Mouse (Mus musculus): ENCODE results near the gene Nfyc.

The Nfyc gene

DNA sequence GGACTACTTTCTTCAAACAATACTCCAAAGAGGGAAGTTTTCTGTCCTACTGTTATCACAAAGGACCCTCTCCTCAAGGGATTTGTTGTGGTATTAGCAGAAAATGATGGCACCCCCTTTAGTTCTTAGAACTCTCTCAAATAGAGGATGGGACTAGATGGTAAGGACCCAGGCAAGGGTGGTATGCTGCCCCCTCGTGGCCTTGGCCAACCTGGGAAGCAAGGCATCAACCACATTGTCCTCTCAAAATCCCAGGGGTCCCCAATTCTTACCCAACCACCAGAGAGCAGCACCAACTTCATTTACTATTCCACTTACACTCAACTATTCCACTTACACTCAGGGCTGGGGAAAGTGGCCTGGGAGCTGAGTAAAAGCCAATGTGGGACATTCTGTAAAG is 76.1 kb downstream of the Nfyc start:
- DNase-seq (ENCODE audit: low spot score in 2 of 2) = peak; percentile 63 to 78

DNA sequence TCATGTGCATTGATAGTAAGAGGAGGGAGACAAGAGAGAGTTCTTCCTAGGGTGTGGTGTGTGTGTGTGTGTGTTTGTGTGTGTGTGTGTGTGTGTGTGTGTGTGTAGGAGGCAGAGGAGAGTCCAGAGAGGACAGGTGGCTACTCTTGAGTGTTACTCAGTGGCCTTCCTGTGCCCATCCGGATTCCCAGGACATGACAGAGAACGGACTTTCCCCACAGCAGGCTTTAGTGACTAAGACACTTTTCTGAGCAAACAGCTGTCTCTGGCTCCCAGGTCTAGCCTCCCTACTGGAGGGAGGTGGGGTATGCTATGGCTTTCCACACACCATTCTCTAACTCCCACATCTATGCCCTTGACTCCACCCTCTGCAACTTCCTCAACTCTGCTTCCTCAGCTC is 81.8 kb downstream of the Nfyc start:
- DNase-seq (ENCODE audit: low spot score in 2 of 2) = no peak

DNA sequence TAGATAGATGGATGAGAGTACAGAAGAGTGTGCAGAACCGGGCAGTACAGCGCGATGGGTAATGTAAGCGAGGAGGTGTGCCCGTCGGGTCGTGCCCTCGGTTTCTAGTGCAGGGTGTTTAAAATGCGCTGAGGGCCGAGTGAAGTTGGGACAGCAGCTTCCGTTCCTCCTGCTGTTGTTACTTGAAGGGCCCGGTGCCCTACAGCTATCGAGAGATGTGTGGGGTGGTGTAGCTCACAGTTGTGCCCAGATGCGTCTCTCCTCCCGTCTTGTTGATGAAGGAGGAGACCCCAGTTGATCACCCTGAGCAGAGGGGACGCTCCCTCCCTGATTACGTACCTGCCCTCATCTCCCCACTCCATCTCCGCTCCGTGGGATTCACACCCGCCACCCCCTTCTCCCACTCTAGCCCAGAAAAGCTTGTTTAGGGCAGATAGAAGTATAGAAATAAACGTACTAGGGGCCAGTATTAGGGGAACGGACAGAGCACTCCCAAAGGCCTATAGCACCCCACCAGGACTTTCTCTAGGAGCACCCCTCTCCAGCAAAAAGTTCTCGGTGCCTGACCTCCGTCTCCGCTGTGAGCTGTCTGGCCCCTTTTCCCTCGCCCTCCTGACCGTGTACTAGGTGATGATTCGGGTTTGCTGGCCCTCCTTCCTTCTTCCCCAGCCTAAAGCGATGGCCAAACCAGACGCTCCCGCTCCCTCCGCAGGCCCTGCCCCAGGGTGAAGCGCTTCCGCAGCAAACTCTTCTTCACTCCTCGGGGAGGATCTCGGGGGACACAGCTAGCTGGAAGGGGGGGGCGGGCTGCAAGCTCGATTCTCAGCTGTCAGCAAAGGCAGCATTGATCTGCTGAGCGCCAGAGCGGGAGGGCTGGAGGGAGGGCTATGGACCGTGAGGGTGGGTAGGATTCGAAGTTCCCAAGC is 83.2 kb downstream of the Nfyc start, which contains the start of gene Kcnq4:
TSS of gene Kcnq4 (minus strand) at position 672 of the 926 bp plus-strand sequence.
- DNase-seq (ENCODE audit: low spot score in 2 of 2) = no peak

DNA sequence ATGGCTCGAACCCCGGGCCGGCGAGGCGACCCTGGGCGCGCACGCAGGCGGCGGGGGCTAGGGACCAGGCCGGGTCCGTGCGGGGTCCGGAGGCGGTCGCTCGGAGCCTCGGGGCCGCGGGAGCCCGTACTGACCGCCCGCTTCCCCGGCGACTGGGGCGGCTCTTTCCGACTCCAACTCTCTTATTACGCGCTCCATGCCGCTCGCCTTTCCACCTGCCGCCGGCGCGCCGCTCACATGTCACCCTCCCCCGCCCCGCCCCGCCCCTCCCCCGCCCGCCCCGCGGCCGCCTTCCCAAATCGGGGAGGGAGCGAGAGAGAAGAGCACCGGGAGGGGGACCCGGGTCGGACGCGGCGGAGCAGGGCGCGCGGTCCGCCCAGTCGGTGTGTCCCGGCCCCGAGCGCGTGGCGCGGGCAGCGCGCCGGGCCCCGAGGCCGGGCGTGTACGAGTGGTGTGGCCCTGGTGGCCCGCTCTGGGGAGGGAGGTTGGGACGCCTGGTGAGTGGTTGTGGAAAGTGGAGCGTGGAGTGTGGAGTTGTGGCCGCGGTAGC is 84.1 kb downstream of the Nfyc start:
- no peak for DNase-seq (ENCODE audit: low spot score in 2 of 2)

DNA sequence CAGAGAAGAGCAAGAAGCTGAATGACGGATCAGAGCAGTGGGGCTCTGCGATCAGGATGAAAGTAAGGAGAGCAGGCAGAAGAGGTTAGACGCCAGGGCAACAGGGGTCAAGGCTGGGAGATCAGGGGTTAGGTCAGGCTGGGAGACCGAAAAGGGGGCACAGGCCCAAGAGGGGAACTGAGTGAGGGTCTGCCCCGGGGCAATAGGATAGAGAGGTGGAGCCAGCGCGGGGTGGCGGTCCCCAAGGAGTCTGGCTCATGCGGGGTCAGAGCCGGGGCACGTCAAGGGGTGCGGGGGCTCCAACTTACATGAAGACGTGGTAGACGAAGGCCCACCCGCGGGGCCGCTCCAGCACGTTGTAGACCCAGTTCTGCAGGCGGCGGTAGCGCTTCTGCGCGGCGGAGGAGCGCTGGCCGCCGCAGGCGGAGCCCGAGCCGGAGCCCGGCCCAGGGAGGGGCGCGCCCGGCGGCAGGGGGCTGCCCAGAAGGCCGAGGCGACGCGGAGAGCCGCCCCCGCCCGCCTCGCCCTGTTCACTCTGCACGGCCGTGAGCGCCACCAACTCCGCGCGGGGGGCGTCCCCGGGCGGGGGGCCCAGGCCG is 84.7 kb downstream of the Nfyc start:
- no peak for DNase-seq (ENCODE audit: low spot score in 2 of 2)

DNA sequence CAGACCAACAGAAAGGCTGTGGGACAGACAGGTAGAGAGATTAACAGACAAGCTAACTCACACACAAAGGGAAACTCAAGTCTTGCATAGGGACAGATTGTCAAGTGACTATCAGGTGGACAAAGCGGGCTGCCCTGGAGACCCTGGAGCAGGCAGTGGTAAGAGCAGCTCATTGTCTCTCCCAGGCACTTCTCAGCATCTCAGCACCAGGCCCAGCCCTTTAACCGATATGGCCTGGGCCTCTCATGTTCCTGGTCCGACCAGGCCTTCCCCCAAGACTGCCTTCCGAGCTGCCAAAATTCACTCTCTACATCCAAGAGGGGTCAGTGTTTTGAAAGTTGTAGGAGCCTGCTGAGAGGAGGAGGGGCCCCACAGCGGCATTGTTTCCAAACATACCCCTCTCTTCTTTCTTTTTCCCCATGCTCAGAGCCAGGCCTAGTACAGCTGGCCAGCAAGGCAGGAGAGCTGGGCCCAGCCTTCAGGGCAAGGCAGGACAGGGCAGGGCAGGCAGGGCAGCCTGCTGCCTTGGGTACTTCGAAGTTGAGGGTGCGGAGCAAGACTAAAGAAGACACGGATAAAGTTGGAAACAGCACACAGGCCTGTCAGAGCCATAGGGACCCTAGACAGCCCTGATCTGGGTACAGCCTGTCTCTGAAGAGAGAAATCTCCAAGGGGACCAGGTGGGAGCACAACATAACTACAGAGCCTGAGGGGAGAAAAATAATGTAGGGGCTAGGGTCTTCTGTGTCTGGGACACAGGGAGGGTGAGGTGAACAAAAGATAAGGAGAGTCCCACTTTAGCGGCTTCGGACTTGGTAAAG is 85.4 kb downstream of the Nfyc start:
- no peak for DNase-seq (ENCODE audit: low spot score in 2 of 2)

DNA sequence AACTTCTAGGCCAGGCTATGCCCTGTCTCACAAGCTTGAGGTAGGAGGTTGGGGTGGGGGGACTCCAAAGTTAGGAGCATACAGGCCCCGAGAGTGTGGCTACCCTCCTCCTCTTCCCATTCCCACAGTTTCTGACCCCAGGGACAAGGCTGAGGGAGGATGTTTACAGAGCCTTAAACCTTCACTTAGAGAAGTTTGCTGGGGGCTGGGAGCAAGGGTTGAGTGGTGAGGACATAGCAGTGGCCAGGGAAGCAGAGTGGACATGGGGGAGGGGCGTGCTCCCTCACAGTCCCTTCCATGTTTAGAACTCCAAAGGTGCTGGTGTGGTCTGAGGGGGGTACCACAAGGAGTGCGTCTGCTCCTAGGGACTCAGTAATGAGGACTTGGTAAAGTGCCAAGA is 87.7 kb downstream of the Nfyc start:
- DNase-seq (ENCODE audit: low spot score in 2 of 2) = no peak

DNA sequence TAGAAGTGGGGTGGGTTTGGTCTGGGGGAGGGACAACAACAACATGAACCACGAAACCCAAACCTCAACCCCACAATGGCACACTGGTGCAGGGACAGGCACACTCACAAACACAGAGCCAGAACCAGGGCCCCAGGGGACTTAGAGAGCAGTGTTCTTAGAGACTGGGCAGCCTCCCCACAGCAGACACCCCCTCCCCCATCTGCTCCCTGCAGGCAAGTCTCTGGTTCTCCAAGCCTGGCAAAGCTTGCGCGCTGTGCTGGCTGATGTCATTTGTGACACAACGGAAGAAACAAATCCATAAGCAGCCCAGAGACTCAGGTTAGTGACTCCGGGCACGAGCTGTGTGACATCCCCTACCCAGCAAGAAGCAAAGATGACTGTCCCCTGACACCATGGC is 90.1 kb downstream of the Nfyc start:
- no peak for DNase-seq (ENCODE audit: low spot score in 2 of 2)

DNA sequence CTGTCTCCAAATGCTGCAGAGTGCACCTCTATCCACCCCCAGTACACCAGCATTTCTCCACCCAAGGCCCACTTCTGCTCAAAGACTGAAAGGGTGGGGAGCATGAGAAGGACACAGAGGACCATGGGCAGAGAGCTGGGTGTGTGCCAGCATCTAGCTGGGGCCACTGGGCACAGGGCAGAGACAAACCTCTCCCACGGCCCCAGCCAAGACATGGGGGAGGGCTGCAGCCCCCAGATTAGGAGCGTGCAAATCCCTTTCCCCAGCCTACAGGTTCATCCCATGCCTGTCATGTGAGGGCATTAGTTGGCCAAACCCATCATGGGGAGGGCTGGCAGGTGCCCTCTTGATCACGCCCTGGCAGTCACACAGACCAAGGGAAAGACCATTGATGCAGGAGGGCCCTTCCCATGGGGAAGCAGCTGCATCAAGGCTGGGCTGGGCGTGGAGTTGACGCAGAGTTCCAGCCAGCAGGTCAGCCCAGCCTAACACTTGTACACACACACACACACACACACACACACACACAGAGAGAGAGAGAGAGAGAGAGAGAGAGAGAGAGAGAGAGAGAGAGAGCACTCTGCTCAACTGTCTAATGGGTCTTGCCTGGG is 97.3 kb downstream of the Nfyc start:
- DNase-seq (ENCODE audit: low spot score in 2 of 2) = no peak

DNA sequence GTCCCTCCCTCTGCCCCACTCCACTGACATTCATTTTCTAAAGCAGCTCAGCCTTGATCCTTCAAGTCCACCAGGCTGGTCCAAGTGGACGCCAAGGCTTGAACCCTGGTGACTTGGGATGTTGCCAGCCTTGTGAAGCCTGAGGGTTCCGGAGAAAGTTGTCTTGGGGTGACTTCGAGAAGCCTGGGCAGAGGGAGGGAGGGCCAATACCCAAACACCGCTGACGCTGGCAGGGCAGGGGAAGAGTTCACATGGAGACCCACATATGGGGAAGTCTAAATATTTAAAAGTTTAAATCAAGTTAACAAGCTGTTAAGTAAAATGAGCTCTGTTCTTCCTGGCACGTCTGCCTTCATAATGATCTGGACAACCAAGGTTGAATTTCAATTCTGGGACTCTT is 98.6 kb downstream of the Nfyc start:
- DNase-seq (ENCODE audit: low spot score in 2 of 2) = no peak

DNA sequence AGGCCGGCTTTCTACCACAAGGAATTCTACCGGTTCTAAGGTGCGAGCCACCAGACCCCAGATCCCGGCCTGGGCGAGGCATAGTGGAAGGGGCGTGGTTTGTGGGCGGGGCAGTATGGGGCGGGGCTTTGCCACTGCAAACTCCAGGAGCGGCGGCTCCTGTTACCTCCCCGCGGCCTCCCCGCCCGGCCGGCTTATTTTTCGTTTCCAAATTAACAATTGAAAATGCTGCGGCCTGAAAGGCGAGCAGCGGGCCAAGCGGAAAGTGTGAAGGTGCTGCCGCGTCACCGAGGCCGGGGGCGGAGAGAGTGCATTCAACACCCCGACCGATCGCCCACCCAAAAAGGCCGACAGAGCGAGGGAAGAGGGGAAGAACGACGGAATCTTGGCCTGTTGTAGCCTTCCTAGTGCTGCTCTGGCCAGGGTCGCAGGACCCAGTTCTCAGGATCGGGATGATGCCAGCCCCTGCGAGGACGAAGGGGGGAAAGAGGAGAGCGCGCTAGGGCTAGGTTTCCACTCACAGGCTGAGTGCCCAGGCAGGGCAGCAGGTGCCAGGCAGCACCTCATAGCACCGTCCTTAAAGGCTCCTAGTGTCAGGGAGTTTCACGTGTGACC is 100.2 kb downstream of the Nfyc start:
- DNase-seq (ENCODE audit: low spot score in 2 of 2) = peak; percentile 41 to 78

DNA sequence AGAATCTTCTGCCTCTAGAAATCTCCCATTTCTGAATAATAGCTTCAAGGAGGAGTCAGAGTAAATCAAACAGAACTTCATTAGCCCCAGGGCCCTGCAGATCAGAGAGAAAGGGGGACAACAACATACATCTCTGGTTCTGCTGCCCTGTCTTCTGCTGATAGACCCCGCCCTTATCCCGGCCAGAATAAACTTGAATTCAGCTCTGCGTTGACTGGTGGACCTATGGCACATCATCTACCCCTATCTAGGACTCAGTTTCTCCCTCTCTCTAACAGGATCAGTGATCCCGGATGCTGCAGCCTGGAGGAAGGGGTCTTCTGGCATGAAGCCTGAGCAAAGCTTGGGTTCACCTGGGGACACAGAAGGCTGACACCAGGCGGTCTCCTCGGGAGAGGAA is 100.8 kb downstream of the Nfyc start:
- DNase-seq (ENCODE audit: low spot score in 2 of 2) = no peak

DNA sequence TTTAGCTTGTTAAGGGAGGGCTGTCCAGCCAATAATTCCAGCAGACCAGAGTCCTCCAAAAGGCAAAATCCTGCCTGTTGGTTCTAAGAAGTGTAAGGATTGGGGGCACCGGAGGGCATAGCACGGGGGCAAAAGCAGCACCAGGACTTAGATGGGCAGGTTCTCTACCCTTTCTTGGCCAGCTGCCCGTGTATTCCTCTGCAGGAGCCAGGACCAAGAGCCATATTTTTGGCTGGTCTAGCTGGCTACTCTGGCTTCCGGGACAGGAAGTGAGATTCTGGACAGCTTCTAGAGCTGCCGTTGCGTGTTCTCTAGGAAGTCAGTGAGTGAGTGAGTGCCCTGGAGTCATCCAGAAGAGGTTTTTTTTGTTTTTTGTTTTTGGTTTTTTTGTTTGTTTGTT is 101.2 kb downstream of the Nfyc start:
- DNase-seq (ENCODE audit: low spot score in 2 of 2) = no peak

DNA sequence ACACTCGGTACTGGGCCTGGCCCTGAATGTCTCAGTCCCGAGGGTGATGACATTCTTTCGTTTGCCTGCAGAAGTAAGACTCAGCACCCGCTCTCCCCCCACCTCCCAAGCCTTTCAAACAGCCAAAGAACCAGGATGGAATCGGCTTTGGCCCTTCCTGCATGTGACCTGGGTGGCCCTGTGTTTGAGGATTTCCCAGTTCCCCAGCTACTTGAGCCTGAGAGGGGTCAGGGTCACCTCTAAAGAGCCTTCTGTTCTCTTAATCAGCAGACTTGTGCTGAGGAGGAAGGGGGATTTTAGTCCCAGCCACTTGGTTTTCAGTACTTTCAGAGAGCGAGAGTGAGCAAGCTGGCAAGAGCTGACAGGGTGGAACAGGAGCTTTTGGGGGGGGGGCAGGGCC is 101.9 kb downstream of the Nfyc start:
- DNase-seq (ENCODE audit: low spot score in 2 of 2) = no peak

DNA sequence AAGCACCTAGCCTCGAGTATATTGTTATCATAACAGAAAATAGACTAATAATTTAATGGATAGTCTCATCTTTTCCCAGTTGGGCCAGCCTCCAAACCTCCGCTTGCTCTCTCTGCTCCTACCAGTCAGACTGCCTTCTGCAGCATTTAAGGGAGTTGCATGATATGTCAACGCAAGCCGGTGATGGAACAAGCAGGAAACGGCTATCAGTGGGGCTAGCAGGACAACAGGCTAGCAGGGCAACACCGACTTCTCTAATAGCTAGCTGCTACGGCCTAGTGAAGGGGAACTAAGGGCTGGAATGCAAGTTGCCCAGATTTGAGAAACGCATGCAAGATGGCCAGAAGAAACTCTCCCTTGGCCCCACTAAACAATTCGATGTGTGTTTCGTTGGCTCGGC is 103.5 kb downstream of the Nfyc start:
- DNase-seq (ENCODE audit: low spot score in 2 of 2) = no peak

DNA sequence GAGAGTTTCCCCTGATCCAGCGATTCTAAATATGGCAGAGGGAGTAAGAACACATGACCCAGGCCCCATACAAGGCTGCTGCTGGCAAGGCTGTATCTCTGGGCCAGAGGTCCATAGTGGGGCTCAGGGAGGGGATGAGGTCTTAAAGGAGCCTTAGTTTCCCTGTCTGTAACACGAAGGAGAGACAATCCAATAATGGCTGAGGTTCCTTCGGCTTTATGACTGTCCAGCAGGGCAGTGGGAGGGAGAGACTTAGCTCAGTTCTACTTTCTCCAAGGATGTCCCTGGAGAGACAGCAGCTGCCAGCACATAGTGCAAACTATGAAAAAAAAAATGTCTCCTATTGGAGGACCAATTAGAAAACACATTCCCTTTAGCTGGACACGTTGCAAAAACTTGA is 105.2 kb downstream of the Nfyc start:
- DNase-seq (ENCODE audit: low spot score in 2 of 2) = peak in 1 of 2 experiments; percentile 58

DNA sequence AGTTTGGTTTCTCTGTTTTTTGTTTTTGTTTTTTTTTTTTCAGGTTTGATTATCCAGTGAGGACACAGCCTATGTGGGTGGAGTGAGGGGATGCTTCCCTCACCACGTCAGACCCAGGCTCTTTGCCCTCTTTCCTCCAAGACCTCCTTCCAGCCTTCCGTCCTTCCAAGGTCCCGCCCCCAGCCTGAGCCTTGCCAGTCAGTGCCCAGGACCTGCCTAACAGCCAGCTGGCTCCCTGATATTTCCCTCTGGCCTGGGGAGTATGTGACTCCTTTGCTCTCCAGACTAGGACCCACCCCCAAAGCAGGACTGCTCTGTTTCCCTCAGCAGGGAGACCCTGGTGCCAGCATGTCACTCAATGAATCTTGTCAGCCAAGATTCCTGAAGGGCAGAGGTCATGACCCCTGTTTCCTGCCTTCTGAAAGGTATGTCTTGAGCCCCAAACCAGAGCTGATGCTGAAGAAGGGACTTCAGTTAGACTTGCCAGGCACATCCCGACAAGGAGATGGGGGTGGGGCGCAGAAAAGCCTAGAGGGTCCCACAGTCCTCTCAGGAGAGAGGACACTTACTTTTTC is 105.8 kb downstream of the Nfyc start:
- no peak for DNase-seq (ENCODE audit: low spot score in 2 of 2)

DNA sequence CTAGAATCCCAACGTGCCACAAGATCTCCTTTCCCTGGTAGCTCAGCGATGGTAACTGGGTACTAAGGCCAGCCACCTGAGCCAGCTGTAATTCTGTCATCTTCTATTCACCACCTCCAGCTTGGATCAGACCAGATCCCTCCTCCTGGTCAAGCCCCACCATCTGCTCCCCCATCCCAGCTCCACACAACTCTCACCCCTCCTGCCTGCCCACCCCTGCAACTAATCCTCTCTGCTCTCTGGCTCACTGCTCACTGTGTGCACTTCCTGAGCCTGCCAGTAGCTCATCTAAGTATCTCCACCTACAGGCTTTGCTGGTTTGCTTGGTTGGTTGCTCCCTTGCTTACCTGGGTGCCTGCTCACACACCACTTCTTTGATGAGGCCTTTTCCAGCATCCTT is 109.8 kb downstream of the Nfyc start:
- no peak for DNase-seq (ENCODE audit: low spot score in 2 of 2)

DNA sequence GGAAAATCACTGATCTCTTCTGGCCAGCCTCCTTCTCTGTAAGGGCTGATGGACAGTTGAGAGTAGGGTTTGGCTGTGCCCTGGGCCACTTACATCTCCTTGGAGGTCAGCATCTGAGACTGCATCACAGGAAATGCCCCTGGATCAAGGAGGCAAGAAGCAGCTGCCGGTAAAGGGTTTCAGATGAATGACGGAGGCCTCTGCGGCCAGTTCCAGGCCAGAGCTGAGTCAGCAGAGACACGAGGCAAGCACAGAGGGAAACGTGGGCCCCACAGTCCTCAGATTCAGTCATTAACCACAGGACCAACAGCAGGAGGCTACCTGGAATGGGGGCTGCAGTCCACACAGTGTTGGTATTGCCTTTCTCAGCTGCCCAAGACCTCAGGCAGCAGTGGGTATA is 112.2 kb downstream of the Nfyc start:
- DNase-seq (ENCODE audit: low spot score in 2 of 2) = no peak

DNA sequence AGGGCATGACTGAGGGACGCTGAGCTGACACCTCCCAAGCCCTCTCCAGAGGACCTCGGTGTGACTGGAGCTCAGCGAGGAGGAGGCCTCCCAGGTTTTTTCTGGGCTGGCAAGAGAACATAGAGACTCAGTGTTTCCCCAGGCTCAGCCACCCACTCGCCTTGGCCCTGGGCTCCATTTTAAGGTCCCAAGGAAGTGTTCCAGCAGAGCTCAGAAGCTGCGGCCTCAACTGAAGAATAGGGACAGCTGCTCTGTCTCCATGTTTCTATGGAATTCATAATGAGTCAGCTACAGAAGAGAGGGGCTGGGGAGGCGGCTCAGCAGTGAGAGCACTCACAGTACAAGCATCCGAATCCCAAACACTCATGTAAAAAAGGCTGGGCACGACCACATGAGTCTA is 113.8 kb downstream of the Nfyc start:
- no peak for DNase-seq (ENCODE audit: low spot score in 2 of 2)

DNA sequence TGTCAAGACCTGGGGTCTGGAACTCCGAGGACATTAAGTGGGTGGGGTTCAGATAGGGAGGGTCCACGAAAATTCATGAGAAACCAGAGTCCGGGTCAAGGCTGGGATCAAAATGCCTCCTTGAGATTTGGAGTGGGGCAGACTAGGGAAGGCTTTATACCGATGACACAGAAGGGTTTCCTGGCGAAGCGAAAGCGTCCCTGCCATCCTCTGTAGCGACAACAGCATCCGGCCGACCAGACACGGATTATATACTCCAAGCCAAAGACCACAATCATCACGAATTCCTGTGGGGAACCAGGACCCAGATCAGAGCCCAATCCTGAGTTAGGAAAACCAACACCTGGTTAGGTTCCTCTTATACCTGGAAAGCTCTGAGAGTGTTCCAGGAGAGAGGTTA is 114.6 kb downstream of the Nfyc start:
- no peak for DNase-seq (ENCODE audit: low spot score in 2 of 2)

Measured in urinary bladder, postnatal 4 days (tissue).